Mouse (Mus musculus) lung, embryonic 15.5 days (tissue): ENCODE measurements around the gene Cdnf. TPM values are rescaled to one million over a fixed set of nuclear protein-coding genes. Genes with fewer than 3 reads are reported as not detected.
A peak's percentile ranks its signal among the peaks of the same experiment; 100 is the strongest.

Experiments used
- ATAC-seq: fragments of 200-750 bp; cut with Nextera tagmentation; 2 replicates; pipeline ENCODE4 v1.8.0; 2017; ENCODE audit warnings: moderate number of reproducible peaks, borderline replicate concordance; ENCODE audit not compliant: low FRiP score, low TSS enrichment; ENCODE audit errors: extremely low read depth
- H3K27ac ChIP-seq: fragments of 300-500 bp; sonication (generic); 2 replicates; pipeline ENCODE4 v1.5.1; 2015; ENCODE audit warnings: moderate library complexity, mild to moderate bottlenecking, inconsistent platforms
- H3K27me3 ChIP-seq: fragments of 300-500 bp; sonication (generic); 2 replicates; pipeline ENCODE4 v1.6.1; 2015; ENCODE audit warnings: inconsistent platforms
- H3K36me3 ChIP-seq: fragments of 300-500 bp; sonication (generic); 2 replicates; pipeline ENCODE4 v1.6.1; 2015; ENCODE audit warnings: inconsistent platforms
- H3K4me1 ChIP-seq: fragments of 300-500 bp; sonication (generic); 2 replicates; pipeline ENCODE4 v1.6.1; 2015; ENCODE audit warnings: inconsistent platforms
- H3K4me2 ChIP-seq: fragments of 300-500 bp; sonication (generic); 2 replicates; pipeline ENCODE4 v1.6.1; 2015; ENCODE audit warnings: inconsistent platforms, mild to moderate bottlenecking, moderate library complexity
- H3K4me3 ChIP-seq: fragments of 300-500 bp; sonication (generic); 2 replicates; pipeline ENCODE4 v1.5.1; 2015; ENCODE audit warnings: mild to moderate bottlenecking, inconsistent platforms
- H3K9ac ChIP-seq: fragments of 300-500 bp; sonication (generic); 2 replicates; pipeline ENCODE4 v1.6.1; 2015; ENCODE audit warnings: inconsistent platforms
- H3K9me3 ChIP-seq: fragments of 300-500 bp; sonication (generic); 2 replicates; pipeline ENCODE4 v1.6.1; 2016; ENCODE audit warnings: inconsistent platforms
- WGBS: fragments of 180-500 bp; shearing (Covaris S2); methylation state at CpG from one replicate; pipeline ENCODE4 v1.1.7; 2015; 5-methylcytosine and 5-hydroxymethylcytosine counted together
- polyA plus RNA-seq: library from polyadenylated mRNA; unstranded; fragments of >200 nt; fragmentation: Nextera tagmentation; extraction: Ambion mirVana; gene quantifications from 2 replicates; pipeline ENCODE4 v1.2.1, GENCODE M21; 2015

Gene Cdnf
- polyA plus RNA-seq = 0.12 and 0.14 TPM in 2 replicates

DNA sequence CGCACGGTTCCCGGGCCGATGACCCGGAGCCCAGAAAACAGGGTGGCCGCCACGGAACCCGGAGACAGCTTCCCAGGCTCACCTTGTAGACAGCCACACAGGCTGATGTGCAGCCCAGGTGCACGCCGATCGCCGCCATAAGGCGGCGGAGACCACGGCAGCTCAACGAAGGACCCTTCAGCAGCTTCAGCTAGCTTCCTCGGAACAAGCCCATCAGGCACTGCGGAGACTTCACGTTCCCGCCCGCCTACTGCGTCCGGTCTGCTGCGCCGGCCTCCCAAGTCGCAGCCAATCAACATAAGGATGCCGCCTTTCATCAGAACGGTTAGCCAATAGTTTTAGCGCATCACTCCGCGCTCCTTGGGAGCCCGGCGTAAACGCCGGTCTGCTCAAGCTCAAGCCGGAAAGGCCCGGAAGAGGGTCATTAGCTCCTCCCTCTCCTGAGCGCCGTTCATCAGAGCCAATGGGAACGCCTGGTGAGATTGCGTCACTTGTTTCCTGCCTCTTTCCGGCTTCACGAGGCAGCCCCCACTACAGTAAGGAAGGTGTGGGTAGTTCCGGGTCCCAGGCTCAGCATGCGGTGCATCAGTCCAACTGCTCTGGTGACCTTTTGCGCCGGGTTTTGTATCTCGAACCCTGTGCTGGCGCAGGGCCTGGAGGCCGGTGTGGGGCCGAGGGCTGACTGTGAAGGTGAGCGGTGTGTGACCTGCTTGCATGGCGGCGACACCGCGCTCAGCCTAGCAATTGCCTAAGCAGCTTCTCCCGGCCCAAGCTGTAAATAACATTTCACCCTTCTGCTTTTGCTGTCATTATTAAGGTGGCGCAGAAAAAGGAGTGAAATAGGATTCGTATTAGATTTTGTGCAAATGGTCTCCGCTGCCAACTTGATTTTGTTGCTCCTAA lies at the start of gene Cdnf, which contains the start of the genes Gm45902 and Hspa14:
Gene Cdnf, plus strand, starts transcription at position 479 of the 903 bp plus-strand sequence.
Gene Gm45902, minus strand, starts transcription at position 239 of the 903 bp plus-strand sequence.
Gene Hspa14, minus strand, starts transcription at position 263 of the 903 bp plus-strand sequence.
- peak within 1 kb of the TSS; percentile 68 for H3K27ac ChIP-seq
- H3K4me3 ChIP-seq = peak within 1 kb of the TSS; percentile 76
- peak within 1 kb of the TSS; percentile 84 for H3K9ac ChIP-seq
- no peaks in the 10 kb centered on the region for H3K9me3 ChIP-seq
- peaks cover 14% of the 10 kb centered on the region for H3K4me1 ChIP-seq
- under 1% methylated on average over 60 of the region's 60 CpGs for WGBS
- H3K4me2 ChIP-seq = peak within 1 kb of the TSS; percentile 72
- peaks cover 24% of the 10 kb centered on the region for H3K36me3 ChIP-seq
- ATAC-seq = peak; percentile 100
- no peaks in the 10 kb centered on the region for H3K27me3 ChIP-seq

DNA sequence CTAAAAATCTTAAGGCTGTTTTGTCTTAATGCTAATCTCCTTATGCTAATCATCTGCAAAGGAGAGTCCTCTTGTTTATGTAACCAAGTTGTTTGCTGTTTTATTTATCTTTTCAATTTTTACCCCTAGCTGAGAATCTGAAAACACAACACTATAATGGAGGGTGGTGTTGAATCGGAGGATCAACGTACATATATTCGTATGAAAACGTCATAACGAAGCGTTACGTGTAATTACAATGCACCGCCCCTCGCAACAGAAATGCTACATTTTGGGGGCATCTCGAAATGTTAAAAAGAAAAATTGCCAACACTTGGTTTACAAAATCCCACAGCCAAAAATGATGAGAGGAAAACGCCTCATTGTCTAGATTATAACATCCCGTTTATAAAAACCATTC lies 38.9 kb upstream of the Cdnf start:
- Histone ChIP-seq H3K4me3 (peak overlapping the region; percentile 94), H3K27ac (peak overlapping the region; percentile 96), H3K36me3 (0 out of 2 replicates have a peak, but pooled peaks cover 3% of the 10 kb centered on the region), H3K9ac (peak overlapping the region; percentile 89), H3K4me2 (peak overlapping the region; percentile 76), H3K4me1 (peaks cover 13% of the 10 kb centered on the region), H3K27me3 (no peaks in the 10 kb centered on the region), H3K9me3 (no peaks in the 10 kb centered on the region)
- ATAC-seq = no peak
- WGBS = 0% methylated on average over 12 of the region's 12 CpGs

DNA sequence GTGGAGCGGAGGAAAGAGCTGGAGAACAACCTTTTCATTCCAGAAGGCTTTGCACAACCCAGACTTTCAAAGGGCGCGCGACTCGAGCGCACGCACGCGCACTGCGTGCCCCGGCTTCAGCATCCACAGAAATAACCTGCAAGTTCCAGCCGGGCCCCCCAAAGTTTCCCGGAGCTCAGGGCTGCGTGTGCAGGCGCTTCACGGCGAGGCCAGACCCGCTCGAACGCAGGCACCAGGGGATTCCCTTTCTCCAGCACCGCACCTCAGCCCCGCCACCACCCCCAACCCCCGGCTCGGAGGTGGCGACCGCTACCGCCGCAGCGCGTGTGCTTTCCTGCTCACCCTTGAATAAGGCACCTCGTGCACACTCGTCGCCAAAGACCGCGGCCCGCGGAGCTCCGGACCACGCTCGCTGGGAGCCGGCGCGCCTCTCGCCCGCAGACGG lies 38.4 kb upstream of the Cdnf start:
- no peaks in the 10 kb centered on the region for H3K9me3 ChIP-seq
- peaks cover 13% of the 10 kb centered on the region for H3K4me1 ChIP-seq
- H3K27me3 ChIP-seq = no peaks in the 10 kb centered on the region
- H3K36me3 ChIP-seq = 0 out of 2 replicates have a peak, but pooled peaks cover 3% of the 10 kb centered on the region
- under 1% methylated on average over 46 of the region's 46 CpGs for WGBS
- H3K4me2 ChIP-seq = peak overlapping the region; percentile 76
- H3K27ac ChIP-seq = peak overlapping the region; percentile 96
- H3K9ac ChIP-seq = peak overlapping the region; percentile 89
- H3K4me3 ChIP-seq = peak overlapping the region; percentile 94
- ATAC-seq = peak; percentile 71

DNA sequence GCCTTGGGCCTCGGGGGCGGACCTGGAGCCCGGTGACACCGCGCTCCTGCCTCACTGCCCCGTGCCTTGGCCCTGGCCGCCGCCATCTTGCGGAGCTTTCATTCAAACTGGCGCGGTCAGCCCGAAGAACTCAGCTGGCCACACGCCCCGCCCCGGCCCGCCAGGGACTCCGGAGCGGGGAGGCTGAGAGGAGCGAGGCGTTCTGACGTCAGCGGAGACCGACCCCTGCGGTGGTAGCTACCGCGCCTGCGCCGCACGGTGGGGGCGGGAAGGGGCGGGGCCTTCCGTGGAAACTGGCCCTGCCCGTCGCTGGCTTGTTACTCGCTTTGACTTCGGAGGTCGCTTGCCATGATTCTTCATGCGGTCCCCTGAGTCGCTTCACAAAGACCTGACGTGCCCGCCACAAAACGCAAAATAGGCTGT lies 38.0 kb upstream of the Cdnf start, which contains the start of gene Suv39h2:
Gene Suv39h2, minus strand, starts transcription at position 171 of the 423 bp plus-strand sequence.
- under 1% methylated on average over 41 of the region's 42 CpGs for WGBS
- H3K9me3 ChIP-seq = no peaks in the 10 kb centered on the region
- peaks cover 13% of the 10 kb centered on the region for H3K4me1 ChIP-seq
- peak; percentile 99 for ATAC-seq
- no peaks in the 10 kb centered on the region for H3K27me3 ChIP-seq
- H3K27ac ChIP-seq = peak within 1 kb of the TSS; percentile 96
- peak within 1 kb of the TSS; percentile 89 for H3K9ac ChIP-seq
- peak within 1 kb of the TSS; percentile 76 for H3K4me2 ChIP-seq
- 0 out of 2 replicates have a peak, but pooled peaks cover 3% of the 10 kb centered on the region for H3K36me3 ChIP-seq
- peak within 1 kb of the TSS; percentile 94 for H3K4me3 ChIP-seq

DNA sequence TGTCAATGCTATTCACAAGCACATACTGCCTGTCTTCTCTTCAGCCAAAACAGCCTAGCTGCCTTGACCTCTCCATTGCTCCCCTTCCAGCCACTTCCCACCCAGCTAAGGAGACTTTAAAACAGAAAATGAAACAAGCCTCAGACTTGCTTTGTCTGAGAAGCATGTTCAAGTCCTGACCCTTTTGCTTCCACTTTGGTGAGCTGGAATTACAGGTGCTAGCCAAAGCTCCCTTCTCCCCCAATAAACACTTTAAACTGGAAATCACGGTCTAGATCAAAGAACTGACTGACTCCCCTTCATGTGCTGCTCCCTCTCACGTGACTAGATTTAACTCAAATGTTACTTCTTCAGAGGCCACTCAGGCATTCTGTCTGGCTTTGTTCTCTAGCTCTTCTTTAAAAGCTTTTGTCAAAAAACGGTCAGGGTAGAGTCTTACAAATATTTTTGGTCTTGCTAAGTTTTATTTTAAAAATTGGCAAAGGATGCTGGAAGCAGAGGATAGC lies 37.0 kb upstream of the Cdnf start:
- no peak overlapping the region for H3K9ac ChIP-seq
- ATAC-seq = no peak

DNA sequence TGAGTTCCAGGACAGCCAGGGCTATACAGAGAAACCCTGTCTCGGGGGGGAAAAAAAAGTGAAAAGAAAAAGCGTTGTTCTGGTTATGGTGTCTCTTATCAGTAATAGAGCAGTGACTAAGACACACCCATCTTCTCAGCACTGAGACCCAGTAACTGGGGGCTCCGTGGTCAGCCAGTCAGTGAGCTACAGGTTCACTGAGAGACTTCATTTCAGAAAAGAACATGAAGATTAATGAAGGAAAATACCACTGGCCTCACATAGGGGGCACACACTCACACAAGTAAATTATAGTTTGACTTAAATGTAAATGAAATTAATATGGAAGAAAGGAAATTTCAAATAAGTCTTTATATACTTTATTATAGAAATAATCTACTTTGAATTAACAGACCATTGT lies 32.6 kb upstream of the Cdnf start:
- H3K27me3 ChIP-seq = no peaks in the 10 kb centered on the region
- 80% methylated on average over 3 of the region's 3 CpGs for WGBS
- ATAC-seq = no peak
- peaks cover 6% of the 10 kb centered on the region; the same call in 1 of the 2 replicates for H3K4me1 ChIP-seq
- H3K9ac ChIP-seq = no peak overlapping the region
- H3K4me3 ChIP-seq = no peak overlapping the region
- no peak overlapping the region for H3K27ac ChIP-seq
- no peak overlapping the region for H3K4me2 ChIP-seq
- H3K36me3 ChIP-seq = no peaks in the 10 kb centered on the region
- H3K9me3 ChIP-seq = no peaks in the 10 kb centered on the region

More for the DNA sequence above, 37.0 kb upstream of the Cdnf start:
- no peaks in the 10 kb centered on the region for H3K36me3 ChIP-seq
- H3K27me3 ChIP-seq = no peaks in the 10 kb centered on the region
- WGBS = 54% methylated on average over 3 of the region's 3 CpGs
- H3K9me3 ChIP-seq = no peaks in the 10 kb centered on the region
- H3K4me1 ChIP-seq = peaks cover 13% of the 10 kb centered on the region
- H3K4me3 ChIP-seq = peak overlapping the region; percentile 94; the same call in 1 of the 2 replicates
- H3K4me2 ChIP-seq = peak overlapping the region; percentile 76
- H3K27ac ChIP-seq = no peak overlapping the region

DNA sequence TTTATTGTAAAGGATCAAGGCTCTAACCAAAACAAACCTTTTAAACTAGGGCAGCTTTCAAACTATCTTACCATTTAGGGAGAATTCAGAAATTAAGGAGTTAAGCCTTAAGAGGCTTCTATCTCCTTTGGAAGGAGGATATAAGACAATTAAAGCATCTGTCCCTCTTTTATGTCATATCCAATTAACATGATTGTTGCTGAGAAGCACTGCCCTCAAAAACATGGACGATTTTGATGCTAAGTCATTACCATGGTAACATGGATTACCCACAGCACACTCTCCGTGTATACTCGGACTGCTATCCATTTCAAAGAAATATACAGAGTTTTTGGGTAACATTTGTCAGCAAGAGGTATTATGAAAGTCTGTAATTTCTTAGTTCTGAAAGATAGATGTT lies 23.0 kb upstream of the Cdnf start:
- Histone ChIP-seq H3K9me3 (no peaks in the 10 kb centered on the region), H3K4me3 (no peak overlapping the region), H3K4me1 (no peaks in the 10 kb centered on the region), H3K4me2 (no peak overlapping the region), H3K27ac (no peak overlapping the region), H3K36me3 (peaks cover 46% of the 10 kb centered on the region), H3K27me3 (no peaks in the 10 kb centered on the region), H3K9ac (no peak overlapping the region)
- ATAC-seq = no peak
- WGBS = 86% methylated on average over 3 of the region's 3 CpGs

DNA sequence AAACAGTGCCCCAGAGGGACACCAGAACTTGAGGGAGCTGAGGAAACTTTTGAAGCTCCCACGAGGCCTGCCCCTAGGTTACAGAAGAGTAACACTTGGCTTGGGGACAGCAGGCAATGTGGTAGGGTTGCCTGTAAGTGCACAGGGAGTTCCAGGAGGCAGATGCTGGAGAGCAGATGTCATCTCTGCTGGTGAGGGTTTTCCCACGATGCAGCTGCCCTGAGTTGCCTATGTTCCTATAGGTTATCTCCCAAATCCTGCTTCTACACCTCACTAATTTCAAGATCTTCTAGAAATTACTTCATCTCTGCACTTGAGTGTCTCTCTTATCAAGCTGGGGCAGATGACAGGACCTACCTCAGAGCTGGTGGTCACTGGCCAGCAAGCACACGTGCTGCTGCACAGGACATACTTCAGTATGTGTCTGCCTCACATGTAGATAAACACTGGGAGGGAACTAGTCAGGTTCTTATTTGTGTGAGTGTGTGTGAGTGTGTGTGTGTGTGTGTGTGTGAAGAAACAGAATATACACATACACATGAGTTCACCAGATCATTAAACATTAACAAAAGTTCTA lies 18.9 kb upstream of the Cdnf start:
- H3K9ac ChIP-seq = no peak overlapping the region
- no peak for ATAC-seq
- peaks cover 76% of the 10 kb centered on the region for H3K36me3 ChIP-seq
- no peaks in the 10 kb centered on the region for H3K4me1 ChIP-seq
- no peaks in the 10 kb centered on the region for H3K27me3 ChIP-seq
- no peak overlapping the region for H3K4me3 ChIP-seq
- H3K9me3 ChIP-seq = no peaks in the 10 kb centered on the region
- no peak overlapping the region for H3K27ac ChIP-seq
- H3K4me2 ChIP-seq = no peak overlapping the region
- 80% methylated on average over 3 of the region's 3 CpGs for WGBS

DNA sequence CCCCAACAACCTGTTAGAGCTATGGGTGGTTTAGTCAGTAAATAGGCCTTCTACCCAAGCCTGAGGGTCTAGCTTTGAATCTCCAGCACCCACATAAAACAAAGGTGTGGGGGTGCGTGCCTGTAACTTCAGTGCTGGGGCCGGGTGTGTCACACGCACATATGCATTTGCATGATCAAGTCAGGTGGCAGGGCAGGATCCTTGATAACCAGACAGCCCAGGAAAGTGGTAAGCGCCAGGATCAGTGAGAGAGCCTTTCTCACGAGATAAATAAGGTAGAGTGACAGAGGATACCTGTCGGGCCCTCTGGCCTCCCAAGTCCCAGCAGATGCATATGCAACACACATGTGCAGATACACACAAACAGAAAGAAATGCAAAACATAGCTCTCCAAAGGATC lies 13.3 kb upstream of the Cdnf start:
- Histone ChIP-seq H3K9me3 (no peaks in the 10 kb centered on the region), H3K4me2 (no peak overlapping the region), H3K27me3 (no peaks in the 10 kb centered on the region), H3K4me3 (no peak overlapping the region), H3K36me3 (peaks cover 60% of the 10 kb centered on the region), H3K27ac (no peak overlapping the region), H3K4me1 (no peaks in the 10 kb centered on the region), H3K9ac (no peak overlapping the region)
- WGBS = 92% methylated on average over 6 of the region's 6 CpGs
- ATAC-seq = no peak

DNA sequence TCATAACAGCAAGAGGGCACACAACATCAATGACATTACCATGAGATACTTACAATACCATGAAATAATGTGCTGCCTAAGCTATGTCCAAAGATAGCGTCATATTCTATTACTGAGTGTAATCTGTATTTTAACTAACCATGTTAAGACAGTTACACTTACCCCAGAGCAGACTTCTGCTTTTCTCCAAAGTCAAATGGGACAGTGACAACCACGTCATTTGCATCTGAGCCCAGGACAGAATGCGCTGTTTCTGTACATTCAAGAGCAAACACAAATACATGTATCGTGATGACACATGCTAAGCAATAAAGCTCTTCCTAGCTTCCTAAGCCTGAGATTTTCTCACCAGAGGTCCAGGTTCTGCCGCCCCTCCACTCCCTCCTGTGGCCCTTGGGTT lies 11.9 kb upstream of the Cdnf start:
- H3K27me3 ChIP-seq = no peaks in the 10 kb centered on the region
- H3K9me3 ChIP-seq = no peaks in the 10 kb centered on the region
- H3K4me2 ChIP-seq = no peak overlapping the region
- no peak overlapping the region for H3K27ac ChIP-seq
- WGBS = 92% methylated on average over 5 of the region's 5 CpGs
- ATAC-seq = no peak
- H3K9ac ChIP-seq = no peak overlapping the region
- peaks cover 59% of the 10 kb centered on the region for H3K36me3 ChIP-seq
- no peaks in the 10 kb centered on the region for H3K4me1 ChIP-seq
- H3K4me3 ChIP-seq = no peak overlapping the region

DNA sequence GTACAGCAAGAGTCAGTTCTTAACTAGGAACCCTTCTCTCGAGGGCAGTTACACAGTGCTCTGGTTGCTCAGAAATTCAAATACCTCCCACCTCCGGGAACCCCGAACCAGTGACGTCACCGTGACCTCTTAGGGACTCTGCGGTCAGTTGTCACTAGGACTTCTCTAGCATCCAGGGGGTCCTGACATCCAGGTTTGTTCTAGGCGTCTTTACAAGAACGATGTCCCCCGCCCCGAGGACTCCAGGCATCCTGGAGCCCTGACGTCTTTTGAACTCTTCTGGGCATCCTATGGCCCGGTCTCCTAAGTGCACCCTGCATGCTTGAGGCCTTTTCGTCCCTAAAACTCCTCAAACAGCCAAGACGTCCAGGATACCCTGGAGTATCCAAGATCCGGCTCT lies 754 bp upstream of the Cdnf start:
- H3K4me1 ChIP-seq = peaks cover 14% of the 10 kb centered on the region
- H3K27ac ChIP-seq = peak overlapping the region; percentile 68
- H3K9ac ChIP-seq = peak overlapping the region; percentile 84
- WGBS = under 1% methylated on average over 15 of the region's 15 CpGs
- H3K4me3 ChIP-seq = peak overlapping the region; percentile 76
- peaks cover 27% of the 10 kb centered on the region for H3K36me3 ChIP-seq
- no peaks in the 10 kb centered on the region for H3K27me3 ChIP-seq
- no peaks in the 10 kb centered on the region for H3K9me3 ChIP-seq
- ATAC-seq = no peak
- peak overlapping the region; percentile 71 for H3K4me2 ChIP-seq
